Mouse (Mus musculus) forebrain, postnatal 0 days (tissue): Measurements from ENCODE around the gene Snx11. TPM values are rescaled to one million over a fixed set of nuclear protein-coding genes. Genes with fewer than 3 reads are reported as not detected.
A peak's percentile ranks its signal among the peaks of the same experiment; 100 is the strongest.

Experiments
- ATAC-seq: fragments of 200-750 bp; cut with Nextera tagmentation; 2 replicates; pipeline ENCODE4 v1.8.0; 2017; ENCODE audit warnings: mild to moderate bottlenecking, moderate library complexity
- DNase-seq: peaks from one replicate; pipeline ENCODE4 v3.0.0-alpha.2; 2015
- H3K27ac ChIP-seq: fragments of 300-500 bp; sonication (generic); 2 replicates; pipeline ENCODE4 v1.5.1; 2014; ENCODE audit warnings: low read depth, mild to moderate bottlenecking, antibody characterized with exemption, low read length, moderate library complexity, mixed read lengths
- H3K27me3 ChIP-seq: fragments of 300-500 bp; sonication (generic); 2 replicates; pipeline ENCODE4 v1.6.1; 2014; ENCODE audit warnings: mild to moderate bottlenecking, low read length, mixed read lengths; ENCODE audit not compliant: insufficient read depth
- H3K36me3 ChIP-seq: fragments of 300-500 bp; sonication (generic); 2 replicates; pipeline ENCODE4 v1.6.1; 2014; ENCODE audit warnings: mild to moderate bottlenecking, moderate library complexity; ENCODE audit not compliant: insufficient read depth
- H3K4me1 ChIP-seq: fragments of 300-500 bp; sonication (generic); 2 replicates; pipeline ENCODE4 v1.6.1; 2014; ENCODE audit warnings: antibody characterized with exemption; ENCODE audit not compliant: insufficient read depth
- H3K4me2 ChIP-seq: fragments of 300-500 bp; sonication (generic); 2 replicates; pipeline ENCODE4 v1.6.1; 2014; ENCODE audit warnings: low read depth, mild to moderate bottlenecking, moderate library complexity
- H3K4me3 ChIP-seq: fragments of 300-500 bp; sonication (generic); 2 replicates; pipeline ENCODE4 v1.5.1; 2014; ENCODE audit warnings: low read depth, low read length, mixed read lengths
- H3K9ac ChIP-seq: fragments of 300-500 bp; sonication (generic); 2 replicates; pipeline ENCODE4 v1.6.1; 2014; ENCODE audit warnings: mild to moderate bottlenecking
- H3K9me3 ChIP-seq: fragments of 300-500 bp; sonication (generic); 2 replicates; pipeline ENCODE4 v1.6.1; 2016; ENCODE audit warnings: low read length
- CTCF ChIP-seq: sonication (generic); IDR thresholded peaks from 2 replicates; pipeline ENCODE4 v1.5.1; 2016; ENCODE audit warnings: antibody characterized with exemption, control low read depth, low read depth
- WGBS: fragments of 180-500 bp; shearing (Covaris S2); extraction: QIAGEN DNeasy Blood & Tissue Kit; methylation state at CpG from one replicate; pipeline ENCODE4 v1.1.7; 2014; 5-methylcytosine and 5-hydroxymethylcytosine counted together
- polyA plus RNA-seq: library from polyadenylated mRNA; unstranded; fragments of >200 nt; fragmentation: Nextera tagmentation; extraction: Ambion mirVana; gene quantifications from 2 replicates; pipeline ENCODE4 v1.2.1, GENCODE M21; 2015
- total RNA-seq: library from RNA; depleted of rRNA; stranded (reverse); fragments of >200 nt; gene quantifications from 2 replicates; pipeline ENCODE4 v1.2.3, GENCODE M21; 2014

Gene Snx11
- total and polyA plus RNA-seq, 2 experiments from 2014 or later, result 37.1 to 68.8 TPM

DNA sequence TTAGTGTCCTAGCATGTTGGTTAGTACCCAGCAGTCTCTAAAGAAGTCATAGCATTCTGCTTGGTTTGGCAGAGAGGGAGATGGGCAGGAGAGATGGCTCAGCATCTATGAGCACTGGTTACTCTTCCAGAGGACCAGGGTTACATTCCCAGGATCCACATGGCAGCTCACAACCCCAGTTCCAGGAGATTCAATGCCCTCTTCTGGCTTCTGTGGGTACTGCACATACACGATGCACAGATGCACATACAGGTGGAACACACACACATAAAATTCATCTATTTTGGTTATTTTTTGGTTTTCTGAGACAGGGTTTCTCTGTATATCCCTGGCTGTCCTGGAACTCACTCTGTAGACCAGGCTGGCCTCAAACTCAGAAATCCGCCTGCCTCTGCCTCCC, 22.1 kb downstream of the Snx11 start:
- 97% methylated on average over 2 of the region's 2 CpGs for WGBS
- H3K36me3 ChIP-seq, result no peaks in the 10 kb centered on the region
- TF ChIP-seq CTCF, result 0 out of 2 replicates have a peak, but pooled peaks have one; percentile 6
- no peak for ATAC-seq
- no peak overlapping the region for H3K4me3 ChIP-seq
- no peaks in the 10 kb centered on the region for H3K9me3 ChIP-seq
- no peak overlapping the region for H3K27ac ChIP-seq
- no peak for DNase-seq
- H3K4me1 ChIP-seq, result no peaks in the 10 kb centered on the region
- no peaks in the 10 kb centered on the region; the same call in 1 of the 2 replicates for H3K27me3 ChIP-seq
- H3K4me2 ChIP-seq, result no peak overlapping the region
- no peak overlapping the region for H3K9ac ChIP-seq

- DNase-seq, result no peak
- no peak for TF ChIP-seq CTCF
- no peak overlapping the region for H3K9ac ChIP-seq
- no peaks in the 10 kb centered on the region for H3K36me3 ChIP-seq
- H3K27me3 ChIP-seq, result peaks cover 7% of the 10 kb centered on the region; the same call in 1 of the 2 replicates
- H3K9me3 ChIP-seq, result no peaks in the 10 kb centered on the region
- no peak overlapping the region for H3K4me3 ChIP-seq
- no peak overlapping the region for H3K4me2 ChIP-seq
- H3K27ac ChIP-seq, result no peak overlapping the region
- ATAC-seq, result no peak
- WGBS, result 50% methylated on average over 3 of the region's 3 CpGs
- no peaks in the 10 kb centered on the region; the same call in 1 of the 2 replicates for H3K4me1 ChIP-seq
Observed at GRCm38 (mm10) chr11:96747555-96747954, 29.8 kb downstream of the Snx11 start.

DNA sequence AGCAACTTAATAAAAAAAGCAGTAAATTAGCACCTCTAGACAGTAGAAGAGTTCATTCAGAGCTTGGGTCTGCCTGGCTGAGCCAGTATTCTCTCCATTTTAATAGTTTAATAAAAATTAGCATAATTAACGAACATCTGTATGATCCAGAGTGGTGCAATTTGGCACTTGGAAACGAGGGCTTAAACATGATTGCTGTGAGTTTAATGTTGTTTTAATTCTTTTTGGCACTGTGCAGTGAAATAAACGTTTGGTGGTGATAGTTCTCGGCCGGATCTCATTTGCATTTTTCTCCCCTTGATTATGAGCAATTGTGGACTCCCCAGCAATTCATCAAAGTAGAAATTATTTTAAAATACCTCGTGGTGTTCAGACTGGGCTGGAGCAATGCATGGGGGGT, 30.7 kb downstream of the Snx11 start:
- Histone ChIP-seq H3K4me3 (no peak overlapping the region), H3K4me1 (no peaks in the 10 kb centered on the region; the same call in 1 of the 2 replicates), H3K27me3 (peaks cover 7% of the 10 kb centered on the region; the same call in 1 of the 2 replicates), H3K27ac (no peak overlapping the region), H3K4me2 (no peak overlapping the region), H3K9me3 (no peaks in the 10 kb centered on the region), H3K36me3 (no peaks in the 10 kb centered on the region), H3K9ac (no peak overlapping the region)
- no peak for TF ChIP-seq CTCF
- WGBS, result 34% methylated on average over 6 of the region's 6 CpGs
- DNase-seq (no peak), ATAC-seq (no peak)

DNA sequence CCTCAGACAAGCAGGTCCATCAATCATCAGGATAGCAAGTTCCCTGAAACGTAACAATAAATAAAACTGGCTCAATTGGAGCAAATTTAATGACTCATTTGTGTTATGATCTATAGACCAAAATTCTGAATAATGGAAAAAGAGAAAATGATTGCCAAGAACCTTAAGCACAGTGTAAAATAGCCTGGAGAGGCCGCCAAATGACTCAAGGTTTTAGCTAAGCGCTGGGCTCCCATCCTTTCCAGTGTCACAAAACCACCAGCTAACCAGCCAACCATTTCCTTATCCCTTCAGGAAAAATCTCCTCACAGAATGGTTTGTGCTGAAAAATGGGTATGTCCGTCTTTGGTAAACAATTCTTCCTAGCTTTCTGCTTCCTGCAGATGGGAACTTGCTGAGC, 33.5 kb downstream of the Snx11 start:
- ATAC-seq, result no peak

GRCm38 (mm10) chr11:96743000-96743399, 34.4 kb downstream of the Snx11 start:
- WGBS, result 24% methylated on average over 11 of the region's 11 CpGs
- no peak overlapping the region for H3K4me2 ChIP-seq
- no peaks in the 10 kb centered on the region for H3K36me3 ChIP-seq
- H3K27me3 ChIP-seq, result peaks cover 24% of the 10 kb centered on the region
- H3K4me3 ChIP-seq, result no peak overlapping the region
- ATAC-seq (no peak), DNase-seq (no peak)
- H3K9me3 ChIP-seq, result no peaks in the 10 kb centered on the region
- no peak for TF ChIP-seq CTCF
- no peak overlapping the region for H3K9ac ChIP-seq
- H3K4me1 ChIP-seq, result no peaks in the 10 kb centered on the region; the same call in 1 of the 2 replicates
- H3K27ac ChIP-seq, result no peak overlapping the region

More for the DNA sequence above, 33.5 kb downstream of the Snx11 start:
- H3K4me1 ChIP-seq, result no peaks in the 10 kb centered on the region; the same call in 1 of the 2 replicates
- no peak for DNase-seq
- H3K9me3 ChIP-seq, result no peaks in the 10 kb centered on the region
- peaks cover 19% of the 10 kb centered on the region for H3K27me3 ChIP-seq
- no peak for TF ChIP-seq CTCF
- H3K36me3 ChIP-seq, result no peaks in the 10 kb centered on the region
- H3K4me2 ChIP-seq, result no peak overlapping the region
- H3K27ac ChIP-seq, result no peak overlapping the region
- 77% methylated on average over 4 of the region's 4 CpGs for WGBS
- no peak overlapping the region for H3K4me3 ChIP-seq
- no peak overlapping the region for H3K9ac ChIP-seq

DNA sequence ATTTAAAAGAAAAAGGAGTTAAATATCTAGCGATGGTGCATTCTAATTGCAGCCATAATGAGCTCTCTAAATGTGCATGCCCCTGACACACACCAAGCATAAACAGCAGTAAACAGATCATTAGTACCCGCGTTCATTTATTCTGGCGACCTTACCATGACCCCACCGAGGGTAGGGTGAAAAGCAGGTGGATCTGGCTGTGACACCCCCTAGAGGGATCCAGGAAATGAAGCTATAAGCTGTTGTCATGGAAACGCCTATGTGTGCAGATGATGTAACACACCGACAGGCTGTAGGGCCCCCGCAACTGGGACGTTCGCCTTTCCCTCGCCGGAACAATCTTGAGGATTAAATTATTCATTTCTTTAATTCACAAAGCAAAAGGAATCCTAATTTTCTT, 35.4 kb downstream of the Snx11 start:
- Histone ChIP-seq H3K27me3 (peaks cover 30% of the 10 kb centered on the region), H3K27ac (no peak overlapping the region), H3K4me2 (peak overlapping the region; percentile 25), H3K36me3 (no peaks in the 10 kb centered on the region), H3K9ac (no peak overlapping the region), H3K4me1 (no peaks in the 10 kb centered on the region; the same call in 1 of the 2 replicates), H3K4me3 (peak overlapping the region; percentile 7; the same call in 1 of the 2 replicates), H3K9me3 (no peaks in the 10 kb centered on the region)
- under 1% methylated on average over 12 of the region's 12 CpGs for WGBS
- peak; percentile 63 for DNase-seq
- TF ChIP-seq CTCF, result no peak
- ATAC-seq, result peak; percentile 80

- Histone ChIP-seq H3K27ac (no peak overlapping the region), H3K9me3 (no peaks in the 10 kb centered on the region), H3K4me1 (no peaks in the 10 kb centered on the region; the same call in 1 of the 2 replicates), H3K4me3 (no peak overlapping the region), H3K9ac (no peak overlapping the region), H3K4me2 (no peak overlapping the region), H3K36me3 (no peaks in the 10 kb centered on the region), H3K27me3 (peaks cover 38% of the 10 kb centered on the region)
- WGBS, result 53% methylated on average over 12 of the region's 12 CpGs
- DNase-seq (no peak), ATAC-seq (no peak)
- no peak for TF ChIP-seq CTCF
Observed at GRCm38 (mm10) chr11:96740796-96741195, 36.6 kb downstream of the Snx11 start.
